In the genomic region with DNA sequence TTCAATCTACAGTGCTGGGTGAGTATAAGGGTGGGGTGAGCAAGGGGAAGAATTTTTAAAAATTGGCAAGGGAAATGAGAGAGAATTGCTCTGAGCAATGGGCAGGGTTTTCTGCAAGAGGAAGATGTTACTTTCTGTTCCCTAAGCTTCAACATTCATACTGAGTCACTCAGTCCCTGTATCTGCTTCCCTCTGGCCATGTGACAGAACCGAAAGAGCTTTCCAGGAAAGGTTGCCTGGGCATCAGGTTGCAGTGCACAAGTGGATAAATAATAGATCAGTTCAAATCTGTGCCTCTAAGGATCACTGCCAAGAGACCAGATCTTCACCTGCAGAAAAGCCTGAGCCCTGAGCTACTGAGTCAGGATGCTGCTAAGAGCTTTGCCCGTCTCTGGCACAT, we compare ENCODE assay signal across 11 mouse cellular contexts. TPM values are rescaled to one million over a fixed set of nuclear protein-coding genes. Genes with fewer than 3 reads are reported as not detected.
DNase-seq lines count a peak whose midpoint lies in the region; ATAC-seq lines count a peak whose summit lies in the region.
"Had no signal": no experiment of that assay in that cellular context is flagged by ENCODE, and none has a peak within 500 bp of the region (broad histone marks: within the 10 kb centered on the region; RNA-seq: fewer than 3 reads in every experiment).

No protein-coding gene starts in this region.

- peak; percentile 74 for ATAC-seq in granulocyte monocyte progenitor cell, adult 5-6 weeks (replicated peaks; ENCODE audit: poor library complexity, severe bottlenecking)
- ATAC-seq: forebrain, postnatal 0 days had no signal

- peak; percentile 35 for DNase-seq in heart, adult 8-10 months (ENCODE audit: low spot score)
- no peak for DNase-seq in heart, postnatal 4 days
- peak; percentile 64 for DNase-seq in 3T3-L1 (ENCODE audit: low read depth, low spot score)
- DNase-seq in 416B (ENCODE audit: low read depth) = peak; percentile 32
- DNase-seq in kidney, postnatal 4 days = no peak
- no peak for DNase-seq in left cerebral cortex, adult 11 months (ENCODE audit: low spot score)
- DNase-seq: forebrain, postnatal 0 days; kidney, adult 18-20 months; right cerebral cortex, postnatal 4 days; thymus, postnatal 4 days had no signal

RNA-seq across cellular contexts. Expression of a gene that starts 6.8 kb away (rescaled TPM):
- 10 to 100 TPM; 62.1 to 77.4 (median 69.0) TPM for total RNA-seq in heart, adult 8-10 months (2022)
- total RNA-seq in heart, postnatal 4 days (2021) = 10 to 100 TPM; 57.1 to 67.0 TPM
- total RNA-seq in granulocyte monocyte progenitor cell, adult 5-6 weeks (2014; fragmentation: Nextera tagmentation) = 31.0 and 57.9 TPM in 2 replicates
- total RNA-seq in granulocyte monocyte progenitor cell, adult 5-6 weeks (2017) = 18.7 and 29.3 TPM in 2 replicates

RNA-seq across cellular contexts. Expression of a gene that starts 26.0 kb away (rescaled TPM):
- 10 to 100 TPM; 33.4 to 69.1 (median 50.0) TPM for total RNA-seq in heart, adult 8-10 months (2022)
- 100 to 1,000 TPM; 111 to 124 TPM for total RNA-seq in heart, postnatal 4 days (2021)
- total RNA-seq in granulocyte monocyte progenitor cell, adult 5-6 weeks (2014; fragmentation: Nextera tagmentation) = not detected in 2 replicates
- total RNA-seq in granulocyte monocyte progenitor cell, adult 5-6 weeks (2017) = not detected in 2 replicates

RNA-seq across cellular contexts. Expression of a gene that starts 50.6 kb away (rescaled TPM):
- total RNA-seq in heart, adult 8-10 months (2022) = 10 to 100 TPM; 44.4 to 54.1 (median 49.2) TPM
- 100 to 1,000 TPM; 104 TPM for total RNA-seq in heart, postnatal 4 days (2021)
- 30.6 and 32.3 TPM in 2 replicates for total RNA-seq in granulocyte monocyte progenitor cell, adult 5-6 weeks (2014; fragmentation: Nextera tagmentation)
- 88.9 and 95.7 TPM in 2 replicates for total RNA-seq in granulocyte monocyte progenitor cell, adult 5-6 weeks (2017)

RNA-seq across cellular contexts. Expression of a gene that starts 50.8 kb away (rescaled TPM):
- 10 to 100 TPM; 62.0 to 81.1 (median 73.3) TPM for total RNA-seq in heart, adult 8-10 months (2022)
- total RNA-seq in heart, postnatal 4 days (2021) = 10 to 100 TPM; 64.6 to 66.9 TPM
- total RNA-seq in granulocyte monocyte progenitor cell, adult 5-6 weeks (2014; fragmentation: Nextera tagmentation) = 35.8 and 59.8 TPM in 2 replicates
- 12.7 and 16.5 TPM in 2 replicates for total RNA-seq in granulocyte monocyte progenitor cell, adult 5-6 weeks (2017)

RNA-seq across cellular contexts. Expression of a gene that starts 55.1 kb away (rescaled TPM):
- total RNA-seq in heart, adult 8-10 months (2022) = 10 to 100 TPM; 32.6 to 36.7 (median 34.0) TPM
- total RNA-seq in heart, postnatal 4 days (2021) = 10 to 100 TPM; 36.3 to 39.4 TPM
- total RNA-seq in granulocyte monocyte progenitor cell, adult 5-6 weeks (2014; fragmentation: Nextera tagmentation) = 26.8 and 31.6 TPM in 2 replicates
- 16.6 and 22.4 TPM in 2 replicates for total RNA-seq in granulocyte monocyte progenitor cell, adult 5-6 weeks (2017)

Comparison
In these comparisons a context has a peak if more than half of its experiments do, and no peak if none do; other contexts are left out.
1. DNase-seq: peak in heart, adult 8-10 months (single experiment), 3T3-L1 (single experiment) and 416B (single experiment); none in heart, postnatal 4 days (single experiment), kidney, postnatal 4 days (0 of 2) and left cerebral cortex, adult 11 months (single experiment).
2. RNA of a gene that starts 26.0 kb away (total RNA-seq): 111 to 124 TPM in heart, postnatal 4 days and 33.4 to 69.1 TPM in heart, adult 8-10 months; not detected in granulocyte monocyte progenitor cell, adult 5-6 weeks; every median in the first group is over 10 times any median in the second.